Mouse (Mus musculus): ENCODE measurements at regions not wholly inside any gene's neighbourhood (a gene's known extent, or its start where the extent isn't known, plus 50 kb on each side); places are given as distances from the start of the nearest gene placed in this dataset.

- TF ChIP-seq MAX (IDR thresholded peaks at IDR 0.05; ENCODE audit: low read length) (no peak), MAFK (IDR thresholded peaks at IDR 0.05; ENCODE audit: borderline replicate concordance, low read depth, low read length) (no peak), BHLHE40 (IDR thresholded peaks at IDR 0.05; ENCODE audit: borderline replicate concordance, low read depth, low read length) (no peak), KAT2A (conservative IDR thresholded peaks at IDR 0.05; ENCODE audit: low read depth, low read length) (no peak), CTCF (IDR thresholded peaks at IDR 0.05 in 2 of 3, conservative IDR thresholded peaks at IDR 0.05 in 1 of 3; ENCODE audit: control insufficient read depth in 1 of 3, insufficient read depth in 1 of 3, low read depth in 2 of 3, low read length in 3 of 3, poor library complexity in 1 of 3, severe bottlenecking in 1 of 3) (no peak), TAL1 (IDR thresholded peaks at IDR 0.05; ENCODE audit: low read length) (no peak), RAD21 (IDR thresholded peaks at IDR 0.05; ENCODE audit: low read depth, low read length) (no peak), TBP (IDR thresholded peaks at IDR 0.05; ENCODE audit: low read depth, low read length) (no peak), EP300 (IDR thresholded peaks at IDR 0.05; ENCODE audit: low read depth in 1 of 2, low read length in 2 of 2) (peak in 1 of 2 experiments; percentile 34; a peak in 1 of 4 replicates), SIN3A (IDR thresholded peaks at IDR 0.05; ENCODE audit: low read length) (no peak)
These were observed 570.2 kb upstream of the Gm10306 start for GRCm38 (mm10) chr4:93986189-93986588.
